Mouse (Mus musculus) heart, postnatal 0 days (tissue): ENCODE results near the gene Mllt1.

Experiments used
- CTCF ChIP-seq: IDR thresholded peaks from 2 replicates; pipeline ENCODE4 v1.5.1; 2016; ENCODE audit warnings: antibody characterized with exemption, control low read depth, low read depth
- EP300 ChIP-seq: IDR thresholded peaks from 2 replicates; pipeline ENCODE4 v1.6.1; 2016; ENCODE audit warnings: antibody characterized with exemption, low read depth

GRCm38 (mm10) chr17:56975391-56975790, 40.2 kb upstream of the Mllt1 start:
- TF ChIP-seq EP300: no peak
- TF ChIP-seq CTCF: no peak
